Mouse (Mus musculus): ENCODE data around the gene Olfr1113. TPM values are rescaled to one million over a fixed set of nuclear protein-coding genes. Genes with fewer than 3 reads are reported as not detected.
"Not testable (repeated sequence)": the region's sequence is repeated elsewhere in the genome, so short reads cannot be mapped to it uniquely, and the experiment has no call there.

Olfr1113 gene
- polyA plus RNA-seq (2015; fragmentation: Nextera tagmentation; extraction: Ambion mirVana): not detected in 2 replicates

GRCm38 (mm10) chr2:87208670-87209069 is at the start of gene Olfr1113:
TSS of gene Olfr1113 (plus strand) at chr2:87208970.
- Histone ChIP-seq H3K27ac (ENCODE audit: low read depth) (no peak within 1 kb of the TSS), H3K4me2 (ENCODE audit: low read depth, low read length) (no peak within 1 kb of the TSS), H3K9ac (replicated peaks) (no peak within 1 kb of the TSS), H3K9me3 (ENCODE audit: low read length) (no peaks in the 10 kb centered on the region), H3K4me3 (ENCODE audit: low read depth, low read length) (no peak within 1 kb of the TSS), H3K27me3 (ENCODE audit: insufficient read depth, low read length) (no peaks in the 10 kb centered on the region), H3K36me3 (replicated peaks; ENCODE audit: insufficient read depth, low read length) (no peaks in the 10 kb centered on the region), H3K4me1 (ENCODE audit: insufficient read depth) (no peaks in the 10 kb centered on the region)
- no peak for TF ChIP-seq CTCF (IDR thresholded peaks at IDR 0.05; ENCODE audit: low read depth)
- no peak for TF ChIP-seq EP300 (IDR thresholded peaks at IDR 0.05; ENCODE audit: low read depth)
- WGBS (ENCODE audit: insufficient replicate concordance): 74% methylated on average over 2 of the region's 2 CpGs
- no peak for ATAC-seq
- DNase-seq: no peak

- not testable (repeated sequence) for DNase-seq; H3K9ac ChIP-seq (replicated peaks); H3K4me2 ChIP-seq (ENCODE audit: low read depth, low read length); H3K4me1 ChIP-seq (ENCODE audit: insufficient read depth); H3K27me3 ChIP-seq (ENCODE audit: insufficient read depth, low read length); H3K36me3 ChIP-seq (replicated peaks; ENCODE audit: insufficient read depth, low read length); ATAC-seq; H3K4me3 ChIP-seq (ENCODE audit: low read depth, low read length); H3K27ac ChIP-seq (ENCODE audit: low read depth); H3K9me3 ChIP-seq (ENCODE audit: low read length)
- WGBS (ENCODE audit: insufficient replicate concordance): 72% methylated on average over 2 of the region's 2 CpGs
Observed at GRCm38 (mm10) chr2:87167731-87168130, 41.0 kb upstream of the Olfr1113 start.

GRCm38 (mm10) chr2:87187498-87187897 is 21.3 kb upstream of the Olfr1113 start, which contains the start of gene Olfr1112:
TSS of gene Olfr1112 (plus strand) at chr2:87187798.
- H3K27ac ChIP-seq (ENCODE audit: low read depth): no peak within 1 kb of the TSS
- DNase-seq (no peak), ATAC-seq (no peak)
- no peak within 1 kb of the TSS for H3K9ac ChIP-seq (replicated peaks)
- H3K9me3 ChIP-seq (ENCODE audit: low read length): no peaks in the 10 kb centered on the region
- WGBS (ENCODE audit: insufficient replicate concordance): 71% methylated on average over 1 of the region's 1 CpGs
- H3K4me2 ChIP-seq (ENCODE audit: low read depth, low read length): no peak within 1 kb of the TSS
- no peaks in the 10 kb centered on the region for H3K27me3 ChIP-seq (ENCODE audit: insufficient read depth, low read length)
- no peak within 1 kb of the TSS for H3K4me3 ChIP-seq (ENCODE audit: low read depth, low read length)
- H3K4me1 ChIP-seq (ENCODE audit: insufficient read depth): no peaks in the 10 kb centered on the region
- no peaks in the 10 kb centered on the region for H3K36me3 ChIP-seq (replicated peaks; ENCODE audit: insufficient read depth, low read length)
- TF ChIP-seq EP300 (IDR thresholded peaks at IDR 0.05; ENCODE audit: low read depth) (no peak), CTCF (IDR thresholded peaks at IDR 0.05; ENCODE audit: low read depth) (no peak)

GRCm38 (mm10) chr2:87247713-87248112 is 38.9 kb downstream of the Olfr1113 start, which contains the start of gene Olfr1115:
TSS of gene Olfr1115 (plus strand) at chr2:87248013.
- DNase-seq: no peak
- no peak for ATAC-seq
- H3K27me3 ChIP-seq (ENCODE audit: insufficient read depth, low read length): no peaks in the 10 kb centered on the region

More at GRCm38 (mm10) chr2:87247713-87248112, 38.9 kb downstream of the Olfr1113 start, which contains the start of gene Olfr1115:
- H3K9me3 ChIP-seq (ENCODE audit: low read length): no peaks in the 10 kb centered on the region
- no peak within 1 kb of the TSS for H3K4me3 ChIP-seq (ENCODE audit: low read depth, low read length)
- no peak within 1 kb of the TSS for H3K27ac ChIP-seq (ENCODE audit: low read depth)
- no peak within 1 kb of the TSS for H3K9ac ChIP-seq (replicated peaks)
- 70% methylated on average over 2 of the region's 2 CpGs for WGBS (ENCODE audit: insufficient replicate concordance)
- TF ChIP-seq CTCF (IDR thresholded peaks at IDR 0.05; ENCODE audit: low read depth): no peak
- no peak for TF ChIP-seq EP300 (IDR thresholded peaks at IDR 0.05; ENCODE audit: low read depth)
- no peaks in the 10 kb centered on the region for H3K36me3 ChIP-seq (replicated peaks; ENCODE audit: insufficient read depth, low read length)
- no peak within 1 kb of the TSS for H3K4me2 ChIP-seq (ENCODE audit: low read depth, low read length)
- H3K4me1 ChIP-seq (ENCODE audit: insufficient read depth): no peaks in the 10 kb centered on the region

Small RNA genes within 50 kb of the gene (microRNA-seq; reads per million reads assigned to microRNA genes)
- gene Gm27438: not detected

Other genes starting within 250 kb of the Olfr1113 start
- not detected in 2 replicates for gene Olfr1099, start 248.3 kb upstream of the Olfr1113 start, polyA plus RNA-seq (2015; fragmentation: Nextera tagmentation; extraction: Ambion mirVana)
- not detected in 2 replicates for gene Olfr1100, start 229.0 kb upstream of the Olfr1113 start, polyA plus RNA-seq (2015; fragmentation: Nextera tagmentation; extraction: Ambion mirVana)
- gene Olfr1101, start 217.7 kb upstream of the Olfr1113 start, polyA plus RNA-seq (2015; fragmentation: Nextera tagmentation; extraction: Ambion mirVana): not detected in 2 replicates
- gene Olfr1102, start 210.6 kb upstream of the Olfr1113 start, polyA plus RNA-seq (2015; fragmentation: Nextera tagmentation; extraction: Ambion mirVana): not detected in 2 replicates
- gene Olfr1104, start 181.9 kb upstream of the Olfr1113 start, polyA plus RNA-seq (2015; fragmentation: Nextera tagmentation; extraction: Ambion mirVana): not detected in 2 replicates
- not detected in 2 replicates for gene Olfr1105, start 172.4 kb upstream of the Olfr1113 start, polyA plus RNA-seq (2015; fragmentation: Nextera tagmentation; extraction: Ambion mirVana)
- not detected in 2 replicates for gene Olfr1106, start 156.7 kb upstream of the Olfr1113 start, polyA plus RNA-seq (2015; fragmentation: Nextera tagmentation; extraction: Ambion mirVana)
- gene Olfr1107, start 133.2 kb upstream of the Olfr1113 start, polyA plus RNA-seq (2015; fragmentation: Nextera tagmentation; extraction: Ambion mirVana): not detected in 2 replicates
- gene Olfr1109, start 113.0 kb upstream of the Olfr1113 start, polyA plus RNA-seq (2015; fragmentation: Nextera tagmentation; extraction: Ambion mirVana): not detected in 2 replicates
- gene Olfr259, start 94.4 kb upstream of the Olfr1113 start, polyA plus RNA-seq (2015; fragmentation: Nextera tagmentation; extraction: Ambion mirVana): not detected in 2 replicates
- gene Olfr1110, start 68.7 kb upstream of the Olfr1113 start, polyA plus RNA-seq (2015; fragmentation: Nextera tagmentation; extraction: Ambion mirVana): not detected in 2 replicates
- gene Olfr1111, start 56.3 kb upstream of the Olfr1113 start, polyA plus RNA-seq (2015; fragmentation: Nextera tagmentation; extraction: Ambion mirVana): not detected in 2 replicates
- not detected in 2 replicates for gene Olfr1112, start 21.2 kb upstream of the Olfr1113 start, polyA plus RNA-seq (2015; fragmentation: Nextera tagmentation; extraction: Ambion mirVana)
- not detected in 2 replicates for gene Olfr1115, start 39.0 kb downstream of the Olfr1113 start, polyA plus RNA-seq (2015; fragmentation: Nextera tagmentation; extraction: Ambion mirVana)
- gene Olfr1116, start 58.6 kb downstream of the Olfr1113 start, polyA plus RNA-seq (2015; fragmentation: Nextera tagmentation; extraction: Ambion mirVana): not detected in 2 replicates
- gene Olfr1118, start 98.6 kb downstream of the Olfr1113 start, polyA plus RNA-seq (2015; fragmentation: Nextera tagmentation; extraction: Ambion mirVana): not detected in 2 replicates
- gene Olfr1120, start 145.8 kb downstream of the Olfr1113 start, polyA plus RNA-seq (2015; fragmentation: Nextera tagmentation; extraction: Ambion mirVana): not detected in 2 replicates
- gene Olfr1121, start 160.9 kb downstream of the Olfr1113 start, polyA plus RNA-seq (2015; fragmentation: Nextera tagmentation; extraction: Ambion mirVana): not detected in 2 replicates
- gene Olfr1122, start 176.9 kb downstream of the Olfr1113 start, polyA plus RNA-seq (2015; fragmentation: Nextera tagmentation; extraction: Ambion mirVana): not detected in 2 replicates
- gene Olfr1123, start 207.7 kb downstream of the Olfr1113 start, polyA plus RNA-seq (2015; fragmentation: Nextera tagmentation; extraction: Ambion mirVana): not detected in 2 replicates
- gene Olfr1124, start 221.3 kb downstream of the Olfr1113 start, polyA plus RNA-seq (2015; fragmentation: Nextera tagmentation; extraction: Ambion mirVana): not detected in 2 replicates
- gene Olfr1126, start 245.0 kb downstream of the Olfr1113 start, polyA plus RNA-seq (2015; fragmentation: Nextera tagmentation; extraction: Ambion mirVana): not detected in 2 replicates

Data from liver, postnatal 0 days (tissue).